Mouse (Mus musculus): ENCODE measurements around the gene Pop4. TPM values are rescaled to one million over a fixed set of nuclear protein-coding genes. Genes with fewer than 3 reads are reported as not detected.

Gene Pop4
- polyA plus RNA-seq, 1 experiment from 2014 or later = 64.0 TPM

- no peak overlapping the region for H3K4me2 ChIP-seq (replicated peaks; ENCODE audit: low read depth, low read length)
- WGBS = 16% methylated on average over 5 of the region's 5 CpGs
- no peak overlapping the region for H3K9ac ChIP-seq (replicated peaks; ENCODE audit: low read length)
- H3K4me1 ChIP-seq (ENCODE audit: insufficient read depth, low read length) = no peaks in the 10 kb centered on the region
- H3K4me3 ChIP-seq (ENCODE audit: low read length) = no peak overlapping the region
- H3K27me3 ChIP-seq (ENCODE audit: insufficient read depth, low read length) = no peaks in the 10 kb centered on the region
- ATAC-seq (ENCODE audit: low FRiP score, low TSS enrichment) = no peak
- no peaks in the 10 kb centered on the region for H3K36me3 ChIP-seq (ENCODE audit: insufficient read depth, low read length)
- no peak overlapping the region for H3K27ac ChIP-seq (ENCODE audit: low read length)
- no peaks in the 10 kb centered on the region for H3K9me3 ChIP-seq (ENCODE audit: low read length)
Measured at GRCm38 (mm10) chr7:38251494-38252216, 19.6 kb downstream of the Pop4 start.

DNA sequence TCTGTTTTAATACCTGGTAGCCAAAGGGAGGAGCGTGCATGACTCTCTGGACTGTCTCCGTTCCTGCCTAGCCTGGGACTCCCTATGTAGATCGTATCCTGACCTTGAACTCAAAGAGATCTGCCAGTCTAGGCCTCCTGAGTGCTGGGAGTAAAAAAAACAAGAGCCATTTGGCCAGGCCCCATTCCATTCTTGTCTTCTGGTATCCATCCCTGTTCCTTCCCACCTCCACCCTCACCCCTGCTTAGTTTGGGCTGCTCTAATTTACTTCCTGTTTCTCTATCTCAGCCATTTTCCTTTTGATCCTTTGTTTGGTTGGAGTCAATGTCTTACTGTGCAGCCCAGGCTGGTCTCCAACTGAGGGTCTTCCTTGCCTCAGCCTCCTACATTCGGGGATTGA lies 28.8 kb downstream of the Pop4 start:
- WGBS = 82% methylated on average over 4 of the region's 4 CpGs
- Histone ChIP-seq H3K9ac (replicated peaks; ENCODE audit: low read length) (no peak overlapping the region), H3K9me3 (ENCODE audit: low read length) (no peaks in the 10 kb centered on the region), H3K4me3 (ENCODE audit: low read length) (no peak overlapping the region), H3K4me2 (replicated peaks; ENCODE audit: low read depth, low read length) (no peak overlapping the region), H3K4me1 (ENCODE audit: insufficient read depth, low read length) (no peaks in the 10 kb centered on the region), H3K27ac (ENCODE audit: low read length) (no peak overlapping the region), H3K27me3 (ENCODE audit: insufficient read depth, low read length) (no peaks in the 10 kb centered on the region), H3K36me3 (ENCODE audit: insufficient read depth, low read length) (no peaks in the 10 kb centered on the region)
- no peak for ATAC-seq (ENCODE audit: low FRiP score, low TSS enrichment)

DNA sequence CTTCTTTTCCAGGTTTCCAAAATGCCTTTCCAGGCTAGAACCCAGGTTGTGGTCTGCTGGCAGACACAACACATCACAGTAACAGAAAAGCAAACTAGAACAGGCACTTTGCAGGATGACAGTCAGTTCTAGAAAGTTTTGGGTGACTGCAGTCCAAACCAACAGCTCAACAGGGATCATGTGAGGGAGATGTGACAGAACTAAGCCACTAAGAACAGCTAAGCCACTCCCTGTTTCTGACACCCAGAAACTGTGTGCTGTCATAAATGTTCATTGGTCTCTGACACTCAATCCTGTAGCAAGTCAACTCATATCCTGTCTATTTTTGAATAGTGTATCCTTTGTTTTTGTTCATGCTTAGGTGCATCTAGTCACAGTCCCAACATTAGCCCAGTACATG lies 34.1 kb downstream of the Pop4 start:
- Histone ChIP-seq H3K4me2 (replicated peaks; ENCODE audit: low read depth, low read length) (no peak overlapping the region), H3K27ac (ENCODE audit: low read length) (no peak overlapping the region), H3K36me3 (ENCODE audit: insufficient read depth, low read length) (no peaks in the 10 kb centered on the region), H3K9me3 (ENCODE audit: low read length) (no peaks in the 10 kb centered on the region; the same call in 1 of the 2 replicates), H3K4me3 (ENCODE audit: low read length) (no peak overlapping the region), H3K4me1 (ENCODE audit: insufficient read depth, low read length) (no peaks in the 10 kb centered on the region), H3K9ac (replicated peaks; ENCODE audit: low read length) (no peak overlapping the region), H3K27me3 (ENCODE audit: insufficient read depth, low read length) (no peaks in the 10 kb centered on the region)
- ATAC-seq (ENCODE audit: low FRiP score, low TSS enrichment) = no peak

DNA sequence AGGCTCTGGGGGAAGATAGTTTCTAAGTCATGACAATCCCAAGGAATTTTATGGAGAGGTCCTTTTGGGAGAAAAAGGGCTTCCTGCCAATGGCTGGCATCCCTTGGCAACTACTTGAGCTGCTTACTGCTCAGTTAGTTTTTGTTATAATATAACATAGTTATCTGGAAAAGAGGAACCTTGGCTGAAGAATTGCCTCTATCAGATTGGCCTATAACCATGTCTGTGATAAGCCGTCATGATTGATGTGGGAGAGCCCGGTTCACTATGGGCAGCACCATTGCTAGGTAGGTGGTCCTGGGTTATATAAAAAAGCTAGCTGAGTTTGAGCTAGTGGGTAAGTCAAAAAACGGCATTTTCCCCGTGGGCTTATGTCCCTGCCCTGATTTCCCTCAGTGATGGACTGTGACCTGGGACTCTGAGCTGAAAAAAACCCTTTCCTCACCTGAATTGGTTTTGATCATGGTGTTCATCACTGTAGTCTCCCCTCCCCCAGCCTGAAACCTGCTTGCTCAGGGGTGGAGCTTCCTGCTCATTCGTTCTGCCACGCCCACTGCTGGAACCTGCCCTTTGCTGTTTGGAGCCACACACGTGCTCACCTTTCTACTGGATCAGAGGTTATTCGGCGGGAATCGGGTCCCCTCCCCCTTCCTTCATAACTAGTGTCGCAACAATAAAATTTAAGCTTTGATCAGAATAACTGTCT lies 34.7 kb downstream of the Pop4 start:
- H3K4me2 ChIP-seq (replicated peaks; ENCODE audit: low read depth, low read length) = no peak overlapping the region
- 53% methylated on average over 11 of the region's 11 CpGs for WGBS
- no peak overlapping the region for H3K9ac ChIP-seq (replicated peaks; ENCODE audit: low read length)
- H3K9me3 ChIP-seq (ENCODE audit: low read length) = no peaks in the 10 kb centered on the region; the same call in 1 of the 2 replicates
- H3K4me1 ChIP-seq (ENCODE audit: insufficient read depth, low read length) = no peaks in the 10 kb centered on the region
- H3K27ac ChIP-seq (ENCODE audit: low read length) = no peak overlapping the region
- no peak for ATAC-seq (ENCODE audit: low FRiP score, low TSS enrichment)
- no peaks in the 10 kb centered on the region for H3K27me3 ChIP-seq (ENCODE audit: insufficient read depth, low read length)
- no peak overlapping the region for H3K4me3 ChIP-seq (ENCODE audit: low read length)
- H3K36me3 ChIP-seq (ENCODE audit: insufficient read depth, low read length) = no peaks in the 10 kb centered on the region

DNA sequence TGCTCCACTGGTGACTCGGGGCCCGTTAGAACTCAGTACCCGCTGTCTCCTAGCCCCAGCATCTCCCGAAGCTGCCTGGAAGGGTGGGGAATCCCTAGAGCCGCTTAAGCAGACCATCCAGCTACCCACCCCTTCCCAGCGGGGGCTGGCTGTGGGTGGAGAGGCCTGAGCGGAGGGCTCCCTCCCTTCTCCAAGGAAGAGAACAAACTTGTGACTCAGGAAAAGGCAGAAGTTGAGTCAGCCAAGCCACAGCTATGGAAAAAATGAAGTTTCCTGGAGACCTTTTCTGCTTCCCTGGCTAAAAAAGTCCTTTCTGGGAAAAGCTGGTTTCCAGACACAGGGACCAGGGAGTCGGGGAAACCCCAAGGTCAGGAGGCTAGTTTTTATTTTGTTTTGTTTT lies 40.9 kb downstream of the Pop4 start:
- WGBS = 30% methylated on average over 8 of the region's 8 CpGs
- no peaks in the 10 kb centered on the region; the same call in 1 of the 2 replicates for H3K9me3 ChIP-seq (ENCODE audit: low read length)
- H3K27me3 ChIP-seq (ENCODE audit: insufficient read depth, low read length) = no peaks in the 10 kb centered on the region
- H3K9ac ChIP-seq (replicated peaks; ENCODE audit: low read length) = no peak overlapping the region
- H3K27ac ChIP-seq (ENCODE audit: low read length) = no peak overlapping the region
- H3K4me3 ChIP-seq (ENCODE audit: low read length) = no peak overlapping the region
- no peak for ATAC-seq (ENCODE audit: low FRiP score, low TSS enrichment)
- H3K4me2 ChIP-seq (replicated peaks; ENCODE audit: low read depth, low read length) = no peak overlapping the region
- peaks cover 4% of the 10 kb centered on the region; the same call in 1 of the 2 replicates for H3K4me1 ChIP-seq (ENCODE audit: insufficient read depth, low read length)
- H3K36me3 ChIP-seq (ENCODE audit: insufficient read depth, low read length) = no peaks in the 10 kb centered on the region

DNA sequence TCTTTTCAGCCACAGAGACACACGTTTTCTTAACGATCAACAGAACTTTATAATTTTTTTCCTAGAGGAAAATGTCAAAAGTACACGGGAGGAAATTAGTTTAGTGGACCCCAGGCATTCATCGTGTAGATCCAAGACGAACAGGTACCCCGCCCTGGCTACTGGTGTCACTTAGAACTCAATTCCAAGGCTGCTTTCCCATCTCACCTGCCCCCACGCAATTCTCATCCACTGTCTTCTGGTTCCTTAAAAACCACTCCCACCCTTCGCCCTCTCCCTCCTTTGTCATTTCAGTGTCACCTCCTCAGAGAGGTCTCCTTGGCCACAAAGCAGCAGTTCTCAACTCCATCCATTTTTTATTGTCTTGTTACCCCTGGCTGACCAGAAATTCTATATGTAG lies 42.9 kb downstream of the Pop4 start:
- no peaks in the 10 kb centered on the region for H3K27me3 ChIP-seq (ENCODE audit: insufficient read depth, low read length)
- peak overlapping the region; percentile 67 for H3K4me3 ChIP-seq (ENCODE audit: low read length)
- no peaks in the 10 kb centered on the region for H3K36me3 ChIP-seq (ENCODE audit: insufficient read depth, low read length)
- ATAC-seq (ENCODE audit: low FRiP score, low TSS enrichment) = no peak
- H3K4me1 ChIP-seq (ENCODE audit: insufficient read depth, low read length) = peaks cover 8% of the 10 kb centered on the region
- H3K9ac ChIP-seq (replicated peaks; ENCODE audit: low read length) = peak overlapping the region; percentile 32; the same call in 1 of the 2 replicates
- peak overlapping the region; percentile 67 for H3K4me2 ChIP-seq (replicated peaks; ENCODE audit: low read depth, low read length)
- peak overlapping the region; percentile 54; the same call in 1 of the 2 replicates for H3K27ac ChIP-seq (ENCODE audit: low read length)
- no peaks in the 10 kb centered on the region; the same call in 1 of the 2 replicates for H3K9me3 ChIP-seq (ENCODE audit: low read length)
- 20% methylated on average over 8 of the region's 8 CpGs for WGBS

DNA sequence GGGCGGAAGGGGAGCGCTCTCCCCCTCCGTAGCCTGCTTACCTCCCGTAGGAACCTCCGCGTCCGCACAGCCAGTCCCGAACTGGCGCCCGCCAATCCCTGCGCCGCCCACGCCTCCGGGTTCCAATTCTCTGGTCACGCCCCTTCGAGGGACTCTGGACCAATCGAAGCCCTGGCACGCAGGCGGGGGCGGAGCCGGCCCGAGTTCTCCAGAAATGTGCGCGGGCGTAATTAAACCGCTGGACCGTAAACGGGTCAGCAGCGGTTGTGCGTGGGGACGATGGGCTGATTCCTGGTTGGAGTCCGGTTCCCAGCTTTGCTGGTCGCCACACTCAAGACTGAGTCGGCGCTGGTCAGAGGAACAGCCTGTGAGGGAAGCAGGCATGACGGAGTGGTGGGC lies 43.3 kb downstream of the Pop4 start, which contains the start of gene Plekhf1:
TSS of gene Plekhf1 (minus strand) at position 117 of the 399 bp plus-strand sequence.
- WGBS = under 1% methylated on average over 36 of the region's 36 CpGs

GRCm38 (mm10) chr7:38227181-38227899 lies 43.9 kb downstream of the Pop4 start:
- peaks cover 8% of the 10 kb centered on the region for H3K4me1 ChIP-seq (ENCODE audit: insufficient read depth, low read length)
- H3K9me3 ChIP-seq (ENCODE audit: low read length) = no peaks in the 10 kb centered on the region
- H3K27me3 ChIP-seq (ENCODE audit: insufficient read depth, low read length) = no peaks in the 10 kb centered on the region
- no peaks in the 10 kb centered on the region for H3K36me3 ChIP-seq (ENCODE audit: insufficient read depth, low read length)
- peak overlapping the region; percentile 67 for H3K4me2 ChIP-seq (replicated peaks; ENCODE audit: low read depth, low read length)
- peak overlapping the region; percentile 85 for H3K27ac ChIP-seq (ENCODE audit: low read length)
- 1% methylated on average over 25 of the region's 25 CpGs for WGBS
- peak; percentile 69 for ATAC-seq (ENCODE audit: low FRiP score, low TSS enrichment)
- H3K4me3 ChIP-seq (ENCODE audit: low read length) = peak overlapping the region; percentile 67
- H3K9ac ChIP-seq (replicated peaks; ENCODE audit: low read length) = peak overlapping the region; percentile 71

More for the DNA sequence above, 43.3 kb downstream of the Pop4 start, which contains the start of gene Plekhf1:
- Histone ChIP-seq H3K27ac (ENCODE audit: low read length) (peak within 1 kb of the TSS; percentile 85), H3K9me3 (ENCODE audit: low read length) (no peaks in the 10 kb centered on the region), H3K9ac (replicated peaks; ENCODE audit: low read length) (peak within 1 kb of the TSS; percentile 71), H3K4me1 (ENCODE audit: insufficient read depth, low read length) (peaks cover 8% of the 10 kb centered on the region), H3K36me3 (ENCODE audit: insufficient read depth, low read length) (no peaks in the 10 kb centered on the region), H3K4me2 (replicated peaks; ENCODE audit: low read depth, low read length) (peak within 1 kb of the TSS; percentile 67), H3K4me3 (ENCODE audit: low read length) (peak within 1 kb of the TSS; percentile 67), H3K27me3 (ENCODE audit: insufficient read depth, low read length) (no peaks in the 10 kb centered on the region)
- peak; percentile 94 for ATAC-seq (ENCODE audit: low FRiP score, low TSS enrichment)

GRCm38 (mm10) chr7:38226226-38226625 lies 45.0 kb downstream of the Pop4 start:
- H3K36me3 ChIP-seq (ENCODE audit: insufficient read depth, low read length) = peaks cover 3% of the 10 kb centered on the region
- no peak overlapping the region for H3K9ac ChIP-seq (replicated peaks; ENCODE audit: low read length)
- ATAC-seq (ENCODE audit: low FRiP score, low TSS enrichment) = no peak
- no peaks in the 10 kb centered on the region for H3K9me3 ChIP-seq (ENCODE audit: low read length)
- H3K4me3 ChIP-seq (ENCODE audit: low read length) = no peak overlapping the region
- H3K4me2 ChIP-seq (replicated peaks; ENCODE audit: low read depth, low read length) = peak overlapping the region; percentile 67
- no peak overlapping the region for H3K27ac ChIP-seq (ENCODE audit: low read length)
- peaks cover 8% of the 10 kb centered on the region for H3K4me1 ChIP-seq (ENCODE audit: insufficient read depth, low read length)
- H3K27me3 ChIP-seq (ENCODE audit: insufficient read depth, low read length) = no peaks in the 10 kb centered on the region
- WGBS = 69% methylated on average over 2 of the region's 2 CpGs
